Mouse (Mus musculus) lung, adult 2 months (tissue): ENCODE measurements around the gene Mid1.
"Not testable (repeated sequence)": the region's sequence is repeated elsewhere in the genome, so short reads cannot be mapped to it uniquely, and the experiment has no call there.

ENCODE experiments used
- CTCF ChIP-seq: fragments of 200-500 bp; IDR thresholded peaks from 2 replicates; pipeline ENCODE4 v1.5.1; 2011; ENCODE audit warnings: mild to moderate bottlenecking, low read length, control low read depth; ENCODE audit not compliant: insufficient read depth
- POLR2A ChIP-seq: fragments of 200-500 bp; IDR thresholded peaks from 2 replicates; pipeline ENCODE4 v1.6.1; 2011; ENCODE audit warnings: low read depth, mild to moderate bottlenecking, control low read depth, low read length, borderline replicate concordance; ENCODE audit errors: extremely low read depth

DNA sequence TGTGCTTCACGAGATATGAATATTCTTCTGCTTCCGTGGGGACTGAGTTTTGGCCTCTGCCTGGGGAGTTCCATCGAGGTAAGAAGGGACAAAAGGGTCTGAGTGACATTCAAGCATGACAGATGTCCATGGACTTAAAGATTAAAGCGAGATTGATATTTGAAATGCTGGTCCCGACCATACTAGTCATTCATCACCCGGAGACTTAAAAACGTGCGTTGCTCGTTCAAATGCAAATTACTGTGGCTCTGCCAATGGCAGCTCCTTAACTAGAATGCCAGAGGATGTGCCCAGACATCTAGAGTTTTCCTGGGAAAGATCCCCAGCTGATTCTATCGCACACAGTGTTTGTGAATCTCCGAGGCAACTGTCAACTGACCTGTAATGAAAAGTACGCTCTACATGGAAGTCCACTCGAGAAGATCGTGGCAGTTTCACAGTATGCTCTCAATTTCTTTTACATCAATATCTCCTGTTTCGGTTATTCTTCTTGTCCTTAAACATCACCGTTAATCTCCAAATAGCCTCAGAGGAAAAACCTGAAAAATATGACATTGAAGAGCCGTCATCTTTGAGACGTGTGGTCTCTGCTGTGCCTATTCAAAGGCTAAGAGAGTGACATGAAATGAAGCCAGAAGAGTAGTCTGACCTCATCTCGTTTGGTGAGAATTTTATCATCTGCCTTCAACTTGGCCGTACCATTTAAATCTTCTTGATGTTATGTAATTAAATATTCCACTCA is 294.6 kb downstream of the Mid1 start:
- not testable (repeated sequence) for TF ChIP-seq POLR2A, CTCF
